Mouse (Mus musculus): ENCODE data around the gene Hist2h3b. TPM values are rescaled to one million over a fixed set of nuclear protein-coding genes. Genes with fewer than 3 reads are reported as not detected.

Gene Hist2h3b
- polyA plus RNA-seq, 1 experiment: 10.1 TPM

DNA sequence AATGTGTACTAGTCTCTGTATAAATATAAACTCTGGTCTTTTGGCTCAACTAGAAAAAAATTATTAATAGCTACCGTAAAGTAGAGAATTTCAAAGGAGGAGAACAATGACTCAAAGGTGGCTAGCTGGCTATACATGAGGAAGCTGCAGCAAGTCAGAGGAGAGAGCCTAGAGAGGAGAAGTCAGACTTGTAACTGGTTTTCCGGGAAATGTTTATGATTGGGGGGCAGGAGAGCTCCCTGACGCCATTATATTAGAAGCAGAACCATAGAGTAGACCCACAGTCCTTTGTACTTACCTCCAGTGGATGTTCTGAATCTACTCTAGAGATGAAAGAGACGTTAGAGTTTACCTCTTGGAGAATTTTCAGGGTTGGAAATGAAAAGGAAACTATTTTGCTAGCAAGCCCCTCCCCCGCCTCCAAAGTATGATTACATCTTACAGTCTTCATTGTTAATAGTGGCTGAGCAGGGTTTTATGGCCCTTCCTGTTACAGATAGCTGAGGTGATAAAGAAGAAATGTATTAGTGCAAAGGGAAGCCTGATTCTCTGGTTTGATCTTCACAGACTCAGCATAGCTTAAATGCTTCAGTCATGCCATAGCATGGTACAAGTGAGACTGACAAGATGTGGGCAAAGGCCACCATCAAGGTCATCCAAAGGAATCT lies 12.4 kb upstream of the Hist2h3b start:
- no peak for DNase-seq
- no peak for TF ChIP-seq CTCF (conservative IDR thresholded peaks at IDR 0.05; ENCODE audit: insufficient read depth, insufficient read length, low read depth, low read length)
- TF ChIP-seq POLR2A (IDR thresholded peaks at IDR 0.05; ENCODE audit: low read depth, low read length): no peak
- 65% methylated on average over 5 of the region's 5 CpGs for WGBS
- no peaks in the 10 kb centered on the region for H3K27me3 ChIP-seq (replicated peaks; ENCODE audit: control insufficient read depth, insufficient read depth, low read length)
- no peak overlapping the region for H3K4me3 ChIP-seq (ENCODE audit: insufficient read depth, low read depth, low read length)
- H3K36me3 ChIP-seq (ENCODE audit: control insufficient read depth, insufficient read depth, low read length): no peaks in the 10 kb centered on the region
- H3K27ac ChIP-seq (ENCODE audit: insufficient read depth, low read depth, low read length): no peak overlapping the region
- H3K4me1 ChIP-seq (ENCODE audit: control insufficient read depth, insufficient read depth, low read length): no peaks in the 10 kb centered on the region

DNA sequence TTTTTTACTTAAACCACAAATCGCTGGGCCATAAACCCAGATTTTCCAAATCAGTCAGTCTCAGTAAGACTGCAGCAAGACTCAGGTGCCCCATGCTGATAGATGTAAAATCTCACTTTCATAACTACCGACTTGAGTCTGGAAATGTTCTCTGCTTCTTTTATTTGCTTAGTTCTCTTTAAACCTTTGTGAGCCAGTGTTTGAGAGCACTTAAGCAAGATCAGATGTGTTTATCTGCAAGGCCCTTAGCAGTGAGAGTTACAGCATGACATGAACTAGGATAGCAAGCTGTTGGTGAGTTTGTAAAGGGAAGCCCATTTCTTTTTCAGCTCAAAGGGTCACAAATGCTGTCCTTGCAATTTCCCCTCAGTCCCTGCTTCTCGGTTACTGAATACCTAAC lies 11.3 kb upstream of the Hist2h3b start:
- DNase-seq: no peak
- no peak for TF ChIP-seq CTCF (conservative IDR thresholded peaks at IDR 0.05; ENCODE audit: insufficient read depth, insufficient read length, low read depth, low read length)
- TF ChIP-seq POLR2A (IDR thresholded peaks at IDR 0.05; ENCODE audit: low read depth, low read length): no peak
- 80% methylated on average over 3 of the region's 3 CpGs for WGBS
- Histone ChIP-seq H3K4me1 (ENCODE audit: control insufficient read depth, insufficient read depth, low read length) (peaks cover 4% of the 10 kb centered on the region; the same call in 1 of the 2 replicates), H3K27me3 (replicated peaks; ENCODE audit: control insufficient read depth, insufficient read depth, low read length) (no peaks in the 10 kb centered on the region), H3K4me3 (ENCODE audit: insufficient read depth, low read depth, low read length) (no peak overlapping the region), H3K36me3 (ENCODE audit: control insufficient read depth, insufficient read depth, low read length) (no peaks in the 10 kb centered on the region), H3K27ac (ENCODE audit: insufficient read depth, low read depth, low read length) (no peak overlapping the region)

DNA sequence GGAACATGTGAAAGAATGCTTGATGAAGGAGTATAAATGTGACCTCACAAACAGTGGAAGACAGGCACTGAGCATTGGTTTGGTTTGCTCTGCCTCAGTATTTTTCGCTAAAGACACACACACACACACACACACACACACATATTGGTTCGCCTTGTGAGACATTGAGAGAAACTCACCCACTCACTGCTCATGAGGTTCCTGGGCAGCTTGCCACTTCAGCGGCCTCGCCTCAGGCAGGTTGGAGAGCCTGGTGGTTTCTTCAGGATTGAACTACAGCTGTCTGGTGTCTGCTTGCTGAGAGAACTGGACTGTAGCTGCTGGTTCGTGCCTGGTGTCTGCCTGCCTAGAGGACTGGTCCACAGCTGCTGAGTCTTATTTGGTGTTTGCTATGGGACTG lies 8.2 kb upstream of the Hist2h3b start:
- Histone ChIP-seq H3K27me3 (replicated peaks; ENCODE audit: control insufficient read depth, insufficient read depth, low read length) (no peaks in the 10 kb centered on the region), H3K27ac (ENCODE audit: insufficient read depth, low read depth, low read length) (no peak overlapping the region), H3K4me1 (ENCODE audit: control insufficient read depth, insufficient read depth, low read length) (peaks cover 4% of the 10 kb centered on the region; the same call in 1 of the 2 replicates), H3K4me3 (ENCODE audit: insufficient read depth, low read depth, low read length) (no peak overlapping the region), H3K36me3 (ENCODE audit: control insufficient read depth, insufficient read depth, low read length) (no peaks in the 10 kb centered on the region)
- DNase-seq: no peak
- TF ChIP-seq POLR2A (IDR thresholded peaks at IDR 0.05; ENCODE audit: low read depth, low read length): no peak
- TF ChIP-seq CTCF (conservative IDR thresholded peaks at IDR 0.05; ENCODE audit: insufficient read depth, insufficient read length, low read depth, low read length): no peak
- WGBS: 95% methylated on average over 5 of the region's 5 CpGs

DNA sequence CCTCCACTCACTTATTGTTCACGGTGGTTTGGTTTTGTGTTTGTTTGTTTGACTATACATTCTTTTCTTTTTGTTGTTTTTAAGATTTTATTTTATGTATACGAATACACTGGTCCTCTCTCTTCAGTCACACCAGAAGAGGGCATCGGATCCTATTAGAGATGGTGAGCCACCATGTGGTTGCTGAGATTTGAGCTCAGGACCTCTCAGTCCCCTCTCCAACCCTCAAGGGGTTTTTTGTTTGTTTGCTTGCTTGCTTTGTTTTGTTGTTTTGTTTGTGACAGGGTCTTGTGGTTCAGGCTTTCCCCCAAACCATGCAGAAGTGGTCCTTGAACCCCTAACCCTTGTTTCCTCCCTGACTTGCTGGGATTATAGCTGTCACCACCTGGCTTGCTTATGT lies 6.8 kb upstream of the Hist2h3b start:
- 70% methylated on average over 3 of the region's 3 CpGs for WGBS
- Histone ChIP-seq H3K27ac (ENCODE audit: insufficient read depth, low read depth, low read length) (peak overlapping the region; percentile 60; the same call in 1 of the 2 replicates), H3K36me3 (ENCODE audit: control insufficient read depth, insufficient read depth, low read length) (no peaks in the 10 kb centered on the region), H3K27me3 (replicated peaks; ENCODE audit: control insufficient read depth, insufficient read depth, low read length) (no peaks in the 10 kb centered on the region), H3K4me3 (ENCODE audit: insufficient read depth, low read depth, low read length) (no peak overlapping the region), H3K4me1 (ENCODE audit: control insufficient read depth, insufficient read depth, low read length) (peaks cover 4% of the 10 kb centered on the region; the same call in 1 of the 2 replicates)
- DNase-seq: no peak
- TF ChIP-seq CTCF (conservative IDR thresholded peaks at IDR 0.05; ENCODE audit: insufficient read depth, insufficient read length, low read depth, low read length) (no peak), POLR2A (IDR thresholded peaks at IDR 0.05; ENCODE audit: low read depth, low read length) (no peak)

DNA sequence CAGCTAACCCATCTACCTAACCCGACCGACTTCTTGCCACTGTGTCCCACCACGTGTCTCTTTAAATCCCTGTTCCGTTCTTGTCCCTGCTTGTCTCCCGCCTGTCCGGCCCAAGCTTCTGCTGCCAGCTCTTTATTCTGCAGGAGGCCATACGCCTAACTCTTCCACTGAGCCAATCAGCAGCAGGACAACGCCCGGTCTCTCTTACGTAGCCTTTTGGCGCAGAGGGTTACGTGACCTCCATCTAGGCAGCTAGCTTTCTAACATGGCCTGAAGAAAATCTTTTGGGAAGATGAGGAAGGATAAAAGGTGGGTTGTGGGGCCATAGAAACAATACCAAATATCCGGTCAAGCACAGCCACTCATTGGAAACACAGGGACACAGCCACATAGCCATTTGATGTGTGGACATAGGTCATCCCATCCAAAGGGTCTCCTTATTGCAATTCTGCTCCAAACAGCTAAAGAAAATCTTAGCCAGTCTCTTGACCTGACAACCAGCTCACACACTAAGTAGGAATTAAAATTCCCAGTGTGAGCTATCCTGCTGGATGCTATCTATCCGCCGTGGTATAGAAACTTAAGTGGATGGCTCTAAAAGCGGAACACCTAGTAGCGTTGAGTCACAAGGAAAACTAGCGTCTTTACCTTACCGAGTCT lies 6.1 kb upstream of the Hist2h3b start:
- peak overlapping the region; percentile 60 for H3K27ac ChIP-seq (ENCODE audit: insufficient read depth, low read depth, low read length)
- TF ChIP-seq CTCF (conservative IDR thresholded peaks at IDR 0.05; ENCODE audit: insufficient read depth, insufficient read length, low read depth, low read length) (no peak), POLR2A (IDR thresholded peaks at IDR 0.05; ENCODE audit: low read depth, low read length) (no peak)
- peak; percentile 91 for DNase-seq
- WGBS: 3% methylated on average over 19 of the region's 19 CpGs
- peaks cover 4% of the 10 kb centered on the region; the same call in 1 of the 2 replicates for H3K4me1 ChIP-seq (ENCODE audit: control insufficient read depth, insufficient read depth, low read length)
- H3K27me3 ChIP-seq (replicated peaks; ENCODE audit: control insufficient read depth, insufficient read depth, low read length): no peaks in the 10 kb centered on the region
- peak overlapping the region; percentile 60 for H3K4me3 ChIP-seq (ENCODE audit: insufficient read depth, low read depth, low read length)
- H3K36me3 ChIP-seq (ENCODE audit: control insufficient read depth, insufficient read depth, low read length): no peaks in the 10 kb centered on the region

DNA sequence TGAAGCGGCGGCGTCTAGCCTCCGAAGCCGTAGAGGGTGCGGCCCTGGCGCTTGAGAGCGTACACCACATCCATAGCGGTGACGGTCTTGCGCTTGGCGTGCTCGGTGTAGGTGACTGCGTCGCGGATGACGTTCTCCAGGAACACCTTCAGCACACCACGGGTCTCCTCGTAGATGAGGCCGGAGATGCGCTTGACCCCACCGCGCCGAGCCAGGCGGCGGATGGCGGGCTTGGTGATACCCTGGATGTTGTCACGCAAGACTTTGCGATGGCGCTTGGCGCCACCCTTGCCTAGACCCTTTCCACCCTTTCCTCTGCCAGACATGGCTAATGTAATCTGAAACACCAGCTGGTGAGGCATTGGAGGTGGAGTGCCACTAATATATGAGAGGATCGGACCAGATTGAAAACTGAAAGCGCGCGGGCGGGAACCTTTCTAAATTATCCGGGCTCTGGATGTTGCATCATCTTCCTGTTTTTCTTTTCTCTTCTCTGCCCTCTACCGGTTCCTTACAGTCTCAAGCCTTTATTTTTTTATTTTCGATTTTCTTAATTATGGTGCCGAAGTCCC lies 5.4 kb upstream of the Hist2h3b start, which contains the start of gene Hist2h4:
Gene Hist2h4, minus strand, starts transcription at position 333 of the 572 bp plus-strand sequence.
- Histone ChIP-seq H3K4me3 (ENCODE audit: insufficient read depth, low read depth, low read length) (peak within 1 kb of the TSS; percentile 60), H3K27me3 (replicated peaks; ENCODE audit: control insufficient read depth, insufficient read depth, low read length) (no peaks in the 10 kb centered on the region), H3K4me1 (ENCODE audit: control insufficient read depth, insufficient read depth, low read length) (peaks cover 6% of the 10 kb centered on the region; the same call in 1 of the 2 replicates), H3K27ac (ENCODE audit: insufficient read depth, low read depth, low read length) (peak within 1 kb of the TSS; percentile 97), H3K36me3 (ENCODE audit: control insufficient read depth, insufficient read depth, low read length) (no peaks in the 10 kb centered on the region)
- TF ChIP-seq CTCF (conservative IDR thresholded peaks at IDR 0.05; ENCODE audit: insufficient read depth, insufficient read length, low read depth, low read length) (peak; percentile 23; the same call in 1 of the 2 replicates), POLR2A (IDR thresholded peaks at IDR 0.05; ENCODE audit: low read depth, low read length) (peak; percentile 98)
- WGBS: under 1% methylated on average over 40 of the region's 40 CpGs
- DNase-seq: peak; percentile 98
